Mouse (Mus musculus): Measurements from ENCODE around the gene Coq5. TPM values are rescaled to one million over a fixed set of nuclear protein-coding genes. Genes with fewer than 3 reads are reported as not detected.

Gene Coq5
- total and polyA plus RNA-seq, 3 experiments: 40.5 to 43.3 TPM; not detected in 1

DNA sequence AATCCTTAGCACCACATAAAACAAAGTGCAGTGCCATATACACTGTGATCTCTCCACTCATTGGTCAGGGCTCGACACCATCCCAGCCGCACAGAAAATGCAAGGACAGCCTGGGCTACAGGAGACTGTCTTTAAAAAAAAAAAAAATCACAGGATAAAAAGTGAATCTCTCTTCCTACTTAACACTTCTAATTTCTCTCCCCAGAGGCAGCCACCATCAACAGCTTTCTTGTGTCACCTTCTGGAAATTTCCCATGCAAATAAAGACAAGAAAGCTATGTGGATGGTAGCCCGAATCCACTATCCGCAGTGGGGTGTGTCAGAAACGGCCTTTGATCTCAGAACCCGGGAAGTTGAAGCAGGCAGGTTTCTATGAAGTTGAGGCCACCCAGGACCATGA is 47.0 kb upstream of the Coq5 start:
- no peaks in the 10 kb centered on the region for H3K27me3 ChIP-seq (ENCODE audit: control insufficient read depth in 1 of 2, insufficient read depth in 2 of 2, low read length in 2 of 2)
- H3K79me2 ChIP-seq (ENCODE audit: control insufficient read depth, insufficient read depth, low read length, poor library complexity): no peaks in the 10 kb centered on the region; the same call in 1 of the 2 replicates
- no peaks in the 10 kb centered on the region for H3K9me3 ChIP-seq (replicated peaks; ENCODE audit: insufficient read depth, low read length)
- H3K4me3 ChIP-seq (ENCODE audit: control insufficient read depth in 1 of 2, insufficient read depth in 1 of 2, low read depth in 2 of 2, low read length in 2 of 2): no peak overlapping the region
- H3K4me1 ChIP-seq (ENCODE audit: control insufficient read depth in 1 of 2, insufficient read depth in 2 of 2, low read length in 2 of 2): peaks cover 2 to 12% of the 10 kb centered on the region in 2 experiments; a peak in 2 of 4 replicates
- no peak overlapping the region for H3K27ac ChIP-seq (ENCODE audit: control insufficient read depth, low read depth, low read length)
- no peak overlapping the region for H3K9ac ChIP-seq (ENCODE audit: control insufficient read depth, low read depth, low read length, poor library complexity, severe bottlenecking)
- H3K36me3 ChIP-seq (ENCODE audit: control insufficient read depth in 1 of 2, insufficient read depth in 2 of 2, low read length in 2 of 2): peaks cover 0 to 5% of the 10 kb centered on the region in 2 experiments; a peak in 2 of 4 replicates
- no peak for TF ChIP-seq TCF12 (IDR thresholded peaks at IDR 0.05; ENCODE audit: low read depth, low read length)
- DNase-seq (ENCODE audit: low read depth, low spot score): no peak

DNA sequence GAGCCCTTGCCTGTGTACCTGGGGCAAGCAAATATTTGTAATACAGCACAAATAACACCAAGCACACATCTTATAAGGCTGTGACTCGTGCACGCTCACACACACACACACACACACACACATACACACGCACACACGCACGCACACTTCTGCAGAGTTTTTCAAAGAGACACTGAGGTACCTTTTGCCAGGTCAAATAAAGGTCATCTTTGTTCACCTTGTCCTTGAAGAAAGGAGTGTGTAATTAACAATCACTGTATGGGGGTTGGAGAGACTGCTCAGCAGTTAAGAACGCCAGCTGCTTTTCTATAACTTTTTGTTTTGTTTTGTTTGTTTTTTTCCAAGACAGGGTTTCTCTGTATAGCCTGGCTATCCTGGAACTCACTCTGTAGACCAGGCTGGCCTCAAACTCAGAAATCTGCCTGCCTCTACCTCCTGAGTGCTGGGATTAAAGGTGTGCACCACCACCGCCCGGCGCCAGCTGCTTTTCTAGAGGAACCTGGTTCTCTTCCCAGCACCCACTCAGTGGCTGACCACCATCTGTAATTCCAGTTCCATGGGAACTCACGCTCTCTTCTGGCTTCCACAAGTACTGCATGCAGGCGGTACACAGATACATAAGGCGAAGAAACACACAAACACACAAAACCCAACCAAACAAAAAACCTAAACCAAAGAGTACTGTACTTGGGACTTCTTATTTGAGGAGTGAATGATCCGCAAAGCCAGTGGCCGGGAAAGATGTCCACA is 46.3 kb upstream of the Coq5 start:
- peaks cover 3 to 12% of the 10 kb centered on the region in 2 experiments; a peak in 2 of 4 replicates for H3K4me1 ChIP-seq (ENCODE audit: control insufficient read depth in 1 of 2, insufficient read depth in 2 of 2, low read length in 2 of 2)
- H3K36me3 ChIP-seq (ENCODE audit: control insufficient read depth in 1 of 2, insufficient read depth in 2 of 2, low read length in 2 of 2): peaks cover 0 to 5% of the 10 kb centered on the region in 2 experiments; a peak in 2 of 4 replicates
- H3K9me3 ChIP-seq (replicated peaks; ENCODE audit: insufficient read depth, low read length): no peaks in the 10 kb centered on the region
- no peak for DNase-seq (ENCODE audit: low read depth, low spot score)
- H3K79me2 ChIP-seq (ENCODE audit: control insufficient read depth, insufficient read depth, low read length, poor library complexity): peaks cover 5% of the 10 kb centered on the region
- TF ChIP-seq ZKSCAN1 (IDR thresholded peaks at IDR 0.05; ENCODE audit: low read depth, low read length) (no peak), CTCF (IDR thresholded peaks at IDR 0.05 in 2 of 3, conservative IDR thresholded peaks at IDR 0.05 in 1 of 3; ENCODE audit: control insufficient read depth in 1 of 3, insufficient read depth in 1 of 3, low read depth in 2 of 3, low read length in 3 of 3, poor library complexity in 1 of 3, severe bottlenecking in 1 of 3) (peak in 1 of 3 experiments; percentile 17; a peak in 2 of 6 replicates), RCOR1 (IDR thresholded peaks at IDR 0.05; ENCODE audit: low read depth, low read length) (no peak), TBP (IDR thresholded peaks at IDR 0.05; ENCODE audit: low read depth, low read length) (no peak), MYC (IDR thresholded peaks at IDR 0.05; ENCODE audit: low read depth, low read length) (no peak), SMC3 (IDR thresholded peaks at IDR 0.05; ENCODE audit: low read depth, low read length) (peak; percentile 10; the same call in 1 of the 2 replicates), ZNF384 (IDR thresholded peaks at IDR 0.05; ENCODE audit: low read depth, low read length) (no peak), CHD2 (IDR thresholded peaks at IDR 0.05; ENCODE audit: low read length) (no peak), ZMIZ1 (IDR thresholded peaks at IDR 0.05; ENCODE audit: low read depth, low read length) (no peak), POLR2AphosphoS2 (IDR thresholded peaks at IDR 0.05; ENCODE audit: low read length) (no peak), POLR2A (IDR thresholded peaks at IDR 0.05; ENCODE audit: control insufficient read depth in 1 of 2, insufficient read depth in 1 of 2, low read depth in 1 of 2, low read length in 2 of 2, poor library complexity in 1 of 2) (no peak), UBTF (IDR thresholded peaks at IDR 0.05; ENCODE audit: borderline replicate concordance, insufficient read depth, low read depth, low read length) (no peak)
- no peaks in the 10 kb centered on the region for H3K27me3 ChIP-seq (ENCODE audit: control insufficient read depth in 1 of 2, insufficient read depth in 2 of 2, low read length in 2 of 2)
- H3K27ac ChIP-seq (ENCODE audit: control insufficient read depth, low read depth, low read length): no peak overlapping the region
- no peak overlapping the region for H3K9ac ChIP-seq (ENCODE audit: control insufficient read depth, low read depth, low read length, poor library complexity, severe bottlenecking)
- H3K4me3 ChIP-seq (ENCODE audit: control insufficient read depth in 1 of 2, insufficient read depth in 1 of 2, low read depth in 2 of 2, low read length in 2 of 2): no peak overlapping the region

DNA sequence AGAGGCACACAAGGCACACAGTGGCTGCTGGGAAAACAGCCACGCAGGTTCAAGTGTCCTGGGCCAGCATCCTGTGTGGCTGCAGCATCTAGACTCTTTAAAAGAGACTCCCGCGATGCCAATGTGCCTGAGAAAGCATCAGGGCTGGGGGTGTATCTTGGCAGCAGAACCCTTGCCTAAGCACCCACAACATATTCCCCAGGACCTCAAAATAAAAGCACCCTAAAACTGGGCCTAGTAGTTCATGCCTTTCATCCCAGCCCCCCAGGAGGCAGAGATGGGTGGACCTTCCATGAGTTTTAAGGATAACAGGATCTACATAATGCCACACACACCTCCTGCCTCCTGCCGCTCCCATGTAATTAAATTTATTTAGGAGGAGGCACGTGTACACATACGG is 44.9 kb upstream of the Coq5 start:
- Histone ChIP-seq H3K36me3 (ENCODE audit: control insufficient read depth in 1 of 2, insufficient read depth in 2 of 2, low read length in 2 of 2) (peaks cover 0 to 13% of the 10 kb centered on the region in 2 experiments; a peak in 3 of 4 replicates), H3K27me3 (ENCODE audit: control insufficient read depth in 1 of 2, insufficient read depth in 2 of 2, low read length in 2 of 2) (no peaks in the 10 kb centered on the region), H3K9ac (ENCODE audit: control insufficient read depth, low read depth, low read length, poor library complexity, severe bottlenecking) (no peak overlapping the region; the same call in 1 of the 2 replicates), H3K4me1 (ENCODE audit: control insufficient read depth in 1 of 2, insufficient read depth in 2 of 2, low read length in 2 of 2) (peaks cover 3 to 17% of the 10 kb centered on the region in 2 experiments; a peak in 2 of 4 replicates), H3K9me3 (replicated peaks; ENCODE audit: insufficient read depth, low read length) (no peaks in the 10 kb centered on the region), H3K4me3 (ENCODE audit: control insufficient read depth in 1 of 2, insufficient read depth in 1 of 2, low read depth in 2 of 2, low read length in 2 of 2) (no peak overlapping the region), H3K27ac (ENCODE audit: control insufficient read depth, low read depth, low read length) (no peak overlapping the region), H3K79me2 (ENCODE audit: control insufficient read depth, insufficient read depth, low read length, poor library complexity) (peaks cover 9% of the 10 kb centered on the region)
- no peak for DNase-seq (ENCODE audit: low read depth, low spot score)
- no peak for TF ChIP-seq MXI1 (IDR thresholded peaks at IDR 0.05; ENCODE audit: low read depth, low read length)
- no peak for TF ChIP-seq POLR2AphosphoS5 (IDR thresholded peaks at IDR 0.05; ENCODE audit: borderline replicate concordance, low read depth, low read length)
- no peak for TF ChIP-seq JUND (IDR thresholded peaks at IDR 0.05; ENCODE audit: low read depth, low read length)
- TF ChIP-seq GABPA (IDR thresholded peaks at IDR 0.05; ENCODE audit: low read depth, low read length): no peak
- no peak for TF ChIP-seq HCFC1 (IDR thresholded peaks at IDR 0.05; ENCODE audit: low read depth, low read length)
- TF ChIP-seq TBP (IDR thresholded peaks at IDR 0.05; ENCODE audit: low read depth, low read length): no peak
- TF ChIP-seq CHD2 (IDR thresholded peaks at IDR 0.05; ENCODE audit: low read length): no peak
- TF ChIP-seq UBTF (IDR thresholded peaks at IDR 0.05; ENCODE audit: borderline replicate concordance, insufficient read depth, low read depth, low read length): no peak
- no peak for TF ChIP-seq ZKSCAN1 (IDR thresholded peaks at IDR 0.05; ENCODE audit: low read depth, low read length)
- TF ChIP-seq MAFK (IDR thresholded peaks at IDR 0.05; ENCODE audit: borderline replicate concordance, low read depth, low read length): no peak
- TF ChIP-seq MAX (IDR thresholded peaks at IDR 0.05; ENCODE audit: low read length): no peak
- no peak for TF ChIP-seq ZC3H11A (IDR thresholded peaks at IDR 0.05; ENCODE audit: low read depth, low read length)
- TF ChIP-seq SMC3 (IDR thresholded peaks at IDR 0.05; ENCODE audit: low read depth, low read length): no peak
- TF ChIP-seq USF1 (IDR thresholded peaks at IDR 0.05; ENCODE audit: low read depth, low read length): no peak
- no peak for TF ChIP-seq CTCF (IDR thresholded peaks at IDR 0.05 in 2 of 3, conservative IDR thresholded peaks at IDR 0.05 in 1 of 3; ENCODE audit: control insufficient read depth in 1 of 3, insufficient read depth in 1 of 3, low read depth in 2 of 3, low read length in 3 of 3, poor library complexity in 1 of 3, severe bottlenecking in 1 of 3)
- TF ChIP-seq USF2 (IDR thresholded peaks at IDR 0.05; ENCODE audit: borderline replicate concordance in 1 of 2, insufficient read depth in 1 of 2, low read depth in 1 of 2, low read length in 2 of 2): no peak

Data from MEL (cell line).